Mouse (Mus musculus): Measurements from ENCODE around the gene Bnc2. TPM values are rescaled to one million over a fixed set of nuclear protein-coding genes. Genes with fewer than 3 reads are reported as not detected.

The Bnc2 gene
- polyA plus RNA-seq, 1 experiment = 7.2 TPM

GRCm38 (mm10) chr4:84453586-84453985, 221.5 kb downstream of the Bnc2 start:
- Histone ChIP-seq H3K9ac (ENCODE audit: low read depth, poor library complexity, severe bottlenecking) (no peak overlapping the region), H3K27ac (ENCODE audit: insufficient read depth, low read length) (no peak overlapping the region), H3K4me3 (ENCODE audit: low read depth, low read length) (no peak overlapping the region), H3K9me3 (replicated peaks; ENCODE audit: control insufficient read depth, insufficient read depth, low read length, poor library complexity, severe bottlenecking) (no peaks in the 10 kb centered on the region), H3K36me3 (ENCODE audit: control insufficient read depth, insufficient read depth, low read length, poor library complexity, severe bottlenecking) (no peaks in the 10 kb centered on the region), H3K4me1 (ENCODE audit: control insufficient read depth, insufficient read depth, low read length) (no peaks in the 10 kb centered on the region), H3K27me3 (ENCODE audit: control insufficient read depth, insufficient read depth, low read length, poor library complexity, severe bottlenecking) (no peaks in the 10 kb centered on the region)
- no peak for TF ChIP-seq EP300 (IDR thresholded peaks at IDR 0.05; ENCODE audit: insufficient read depth, low read depth, low read length)
- TF ChIP-seq POLR2A (IDR thresholded peaks at IDR 0.05; ENCODE audit: insufficient read depth, low read length) = no peak
- TF ChIP-seq CTCF (IDR thresholded peaks at IDR 0.05; ENCODE audit: low read depth, low read length) = no peak

GRCm38 (mm10) chr4:84452642-84453041, 222.4 kb downstream of the Bnc2 start:
- TF ChIP-seq CTCF (IDR thresholded peaks at IDR 0.05; ENCODE audit: low read depth, low read length) (no peak), EP300 (IDR thresholded peaks at IDR 0.05; ENCODE audit: insufficient read depth, low read depth, low read length) (no peak), POLR2A (IDR thresholded peaks at IDR 0.05; ENCODE audit: insufficient read depth, low read length) (no peak)
- no peak overlapping the region for H3K9ac ChIP-seq (ENCODE audit: low read depth, poor library complexity, severe bottlenecking)

GRCm38 (mm10) chr4:84449246-84450005, 225.6 kb downstream of the Bnc2 start:
- Histone ChIP-seq H3K36me3 (ENCODE audit: control insufficient read depth, insufficient read depth, low read length, poor library complexity, severe bottlenecking) (no peaks in the 10 kb centered on the region), H3K27ac (ENCODE audit: insufficient read depth, low read length) (no peak overlapping the region), H3K9ac (ENCODE audit: low read depth, poor library complexity, severe bottlenecking) (no peak overlapping the region), H3K27me3 (ENCODE audit: control insufficient read depth, insufficient read depth, low read length, poor library complexity, severe bottlenecking) (no peaks in the 10 kb centered on the region), H3K4me3 (ENCODE audit: low read depth, low read length) (no peak overlapping the region), H3K4me1 (ENCODE audit: control insufficient read depth, insufficient read depth, low read length) (no peaks in the 10 kb centered on the region), H3K9me3 (replicated peaks; ENCODE audit: control insufficient read depth, insufficient read depth, low read length, poor library complexity, severe bottlenecking) (peaks cover 6% of the 10 kb centered on the region; the same call in 1 of the 2 replicates)
- no peak for TF ChIP-seq EP300 (IDR thresholded peaks at IDR 0.05; ENCODE audit: insufficient read depth, low read depth, low read length)
- no peak for TF ChIP-seq CTCF (IDR thresholded peaks at IDR 0.05; ENCODE audit: low read depth, low read length)
- TF ChIP-seq POLR2A (IDR thresholded peaks at IDR 0.05; ENCODE audit: insufficient read depth, low read length) = no peak

More at GRCm38 (mm10) chr4:84452642-84453041, 222.4 kb downstream of the Bnc2 start:
- Histone ChIP-seq H3K4me1 (ENCODE audit: control insufficient read depth, insufficient read depth, low read length) (no peaks in the 10 kb centered on the region), H3K36me3 (ENCODE audit: control insufficient read depth, insufficient read depth, low read length, poor library complexity, severe bottlenecking) (no peaks in the 10 kb centered on the region), H3K27ac (ENCODE audit: insufficient read depth, low read length) (no peak overlapping the region), H3K9me3 (replicated peaks; ENCODE audit: control insufficient read depth, insufficient read depth, low read length, poor library complexity, severe bottlenecking) (peaks cover 2% of the 10 kb centered on the region; the same call in 1 of the 2 replicates), H3K4me3 (ENCODE audit: low read depth, low read length) (no peak overlapping the region), H3K27me3 (ENCODE audit: control insufficient read depth, insufficient read depth, low read length, poor library complexity, severe bottlenecking) (no peaks in the 10 kb centered on the region)

GRCm38 (mm10) chr4:84433324-84433723, 241.8 kb downstream of the Bnc2 start:
- no peaks in the 10 kb centered on the region for H3K9me3 ChIP-seq (replicated peaks; ENCODE audit: control insufficient read depth, insufficient read depth, low read length, poor library complexity, severe bottlenecking)
- H3K36me3 ChIP-seq (ENCODE audit: control insufficient read depth, insufficient read depth, low read length, poor library complexity, severe bottlenecking) = no peaks in the 10 kb centered on the region
- no peak overlapping the region for H3K27ac ChIP-seq (ENCODE audit: insufficient read depth, low read length)
- no peak overlapping the region for H3K4me3 ChIP-seq (ENCODE audit: low read depth, low read length)
- H3K4me1 ChIP-seq (ENCODE audit: control insufficient read depth, insufficient read depth, low read length) = peaks cover 2% of the 10 kb centered on the region
- H3K9ac ChIP-seq (ENCODE audit: low read depth, poor library complexity, severe bottlenecking) = no peak overlapping the region
- no peak for TF ChIP-seq POLR2A (IDR thresholded peaks at IDR 0.05; ENCODE audit: insufficient read depth, low read length)
- no peak for TF ChIP-seq CTCF (IDR thresholded peaks at IDR 0.05; ENCODE audit: low read depth, low read length)
- TF ChIP-seq EP300 (IDR thresholded peaks at IDR 0.05; ENCODE audit: insufficient read depth, low read depth, low read length) = no peak
- H3K27me3 ChIP-seq (ENCODE audit: control insufficient read depth, insufficient read depth, low read length, poor library complexity, severe bottlenecking) = no peaks in the 10 kb centered on the region

- Histone ChIP-seq H3K9ac (ENCODE audit: low read depth, poor library complexity, severe bottlenecking) (no peak overlapping the region), H3K27me3 (ENCODE audit: control insufficient read depth, insufficient read depth, low read length, poor library complexity, severe bottlenecking) (no peaks in the 10 kb centered on the region), H3K9me3 (replicated peaks; ENCODE audit: control insufficient read depth, insufficient read depth, low read length, poor library complexity, severe bottlenecking) (no peaks in the 10 kb centered on the region), H3K27ac (ENCODE audit: insufficient read depth, low read length) (no peak overlapping the region), H3K36me3 (ENCODE audit: control insufficient read depth, insufficient read depth, low read length, poor library complexity, severe bottlenecking) (no peaks in the 10 kb centered on the region), H3K4me1 (ENCODE audit: control insufficient read depth, insufficient read depth, low read length) (peaks cover 2% of the 10 kb centered on the region), H3K4me3 (ENCODE audit: low read depth, low read length) (no peak overlapping the region)
- no peak for TF ChIP-seq POLR2A (IDR thresholded peaks at IDR 0.05; ENCODE audit: insufficient read depth, low read length)
- TF ChIP-seq EP300 (IDR thresholded peaks at IDR 0.05; ENCODE audit: insufficient read depth, low read depth, low read length) = no peak
- no peak for TF ChIP-seq CTCF (IDR thresholded peaks at IDR 0.05; ENCODE audit: low read depth, low read length)
Observed at GRCm38 (mm10) chr4:84431677-84432515, 243.2 kb downstream of the Bnc2 start.
